Mouse (Mus musculus): Measurements from ENCODE around the gene Prmt3. TPM values are rescaled to one million over a fixed set of nuclear protein-coding genes. Genes with fewer than 3 reads are reported as not detected.

Gene Prmt3
- 14.6 and 16.2 TPM in 2 replicates for polyA plus RNA-seq (2015; fragmentation: Nextera tagmentation; extraction: Ambion mirVana)

DNA sequence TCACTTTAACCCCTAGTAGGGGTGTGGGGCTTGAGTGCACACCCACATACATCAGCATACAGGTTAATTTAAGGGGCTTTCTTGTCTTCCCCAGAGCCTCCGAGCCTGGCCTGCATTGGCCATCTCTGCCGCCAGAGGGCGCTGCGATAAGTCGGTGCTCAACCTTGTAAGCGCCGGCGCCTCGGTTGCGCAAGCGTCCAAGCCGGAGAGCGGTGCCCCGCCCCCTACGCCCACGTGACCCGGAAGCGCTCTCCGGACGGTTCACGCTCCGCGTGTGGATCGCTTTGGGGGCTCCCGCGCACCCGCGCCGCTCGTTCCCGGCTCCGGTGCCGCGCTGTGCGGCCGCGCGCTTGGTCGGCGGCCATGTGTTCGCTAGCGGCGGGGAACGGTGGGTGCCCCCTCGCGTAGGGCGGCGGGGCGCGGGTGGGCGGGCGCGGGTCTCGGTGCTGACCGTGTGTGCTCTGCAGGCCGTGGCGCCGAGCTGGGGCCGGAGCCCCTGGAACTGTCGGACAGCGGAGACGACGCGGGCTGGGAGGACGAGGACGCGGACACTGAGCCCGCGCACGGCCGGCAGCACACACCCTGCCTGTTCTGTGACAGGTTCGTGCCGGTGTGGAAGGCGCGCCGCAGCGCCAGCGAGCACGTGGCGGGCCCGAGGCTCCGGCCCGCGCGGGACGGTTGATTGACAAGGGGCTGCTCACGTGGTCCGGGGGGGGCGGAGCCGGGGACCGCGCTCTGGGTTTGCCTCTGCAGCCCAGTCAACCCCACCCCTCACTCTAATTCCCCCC lies at the start of gene Prmt3:
TSS of gene Prmt3 (plus strand) at position 233 of the 788 bp plus-strand sequence.
- H3K4me3 ChIP-seq (ENCODE audit: low read depth, low read length), result peak within 1 kb of the TSS; percentile 71
- DNase-seq (peak; percentile 99), ATAC-seq (peak; percentile 93)
- H3K4me2 ChIP-seq (ENCODE audit: low read depth, low read length), result peak within 1 kb of the TSS; percentile 97
- no peaks in the 10 kb centered on the region for H3K27me3 ChIP-seq (ENCODE audit: insufficient read depth, low read length)
- H3K4me1 ChIP-seq (ENCODE audit: insufficient read depth), result peaks cover 10% of the 10 kb centered on the region
- peaks cover 31% of the 10 kb centered on the region for H3K36me3 ChIP-seq (replicated peaks; ENCODE audit: insufficient read depth, low read length)
- H3K9me3 ChIP-seq (ENCODE audit: low read length), result no peaks in the 10 kb centered on the region
- H3K27ac ChIP-seq (ENCODE audit: low read depth), result peak within 1 kb of the TSS; percentile 67
- WGBS (ENCODE audit: insufficient replicate concordance), result 0% methylated on average over 63 of the region's 92 CpGs
- peak within 1 kb of the TSS; percentile 68 for H3K9ac ChIP-seq (replicated peaks)
- TF ChIP-seq CTCF (IDR thresholded peaks at IDR 0.05; ENCODE audit: low read depth), result peak; percentile 99
- no peak for TF ChIP-seq EP300 (IDR thresholded peaks at IDR 0.05; ENCODE audit: low read depth)

DNA sequence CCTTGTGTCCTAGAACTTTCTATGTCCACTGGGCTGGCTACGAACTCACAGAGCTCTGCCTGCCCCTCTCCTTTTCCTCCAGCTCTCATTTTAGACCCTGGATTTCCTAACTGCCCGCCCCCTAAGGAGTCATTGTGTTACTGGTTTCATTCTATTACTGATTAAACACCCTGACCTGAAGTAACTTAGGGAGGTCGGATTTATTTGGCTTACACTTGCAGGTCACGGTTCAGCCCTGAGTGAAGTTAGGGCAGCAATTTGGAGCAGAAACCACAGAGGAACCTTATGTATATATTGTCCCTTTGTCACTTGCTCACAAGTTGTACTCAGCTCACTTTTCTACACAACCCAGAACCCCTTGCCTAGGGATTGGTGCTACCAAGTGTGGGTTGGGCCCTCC lies 43.8 kb upstream of the Prmt3 start:
- Histone ChIP-seq H3K4me3 (ENCODE audit: low read depth, low read length) (no peak overlapping the region), H3K4me2 (ENCODE audit: low read depth, low read length) (no peak overlapping the region), H3K9ac (replicated peaks) (no peak overlapping the region), H3K4me1 (ENCODE audit: insufficient read depth) (peaks cover 3% of the 10 kb centered on the region; the same call in 1 of the 2 replicates), H3K27me3 (ENCODE audit: insufficient read depth, low read length) (no peaks in the 10 kb centered on the region), H3K9me3 (ENCODE audit: low read length) (no peaks in the 10 kb centered on the region), H3K36me3 (replicated peaks; ENCODE audit: insufficient read depth, low read length) (no peaks in the 10 kb centered on the region), H3K27ac (ENCODE audit: low read depth) (peak overlapping the region; percentile 7; the same call in 1 of the 2 replicates)
- TF ChIP-seq CTCF (IDR thresholded peaks at IDR 0.05; ENCODE audit: low read depth), result no peak
- TF ChIP-seq EP300 (IDR thresholded peaks at IDR 0.05; ENCODE audit: low read depth), result no peak
- ATAC-seq (peak; percentile 85), DNase-seq (no peak)
- WGBS (ENCODE audit: insufficient replicate concordance), result 48% methylated on average over 4 of the region's 4 CpGs

DNA sequence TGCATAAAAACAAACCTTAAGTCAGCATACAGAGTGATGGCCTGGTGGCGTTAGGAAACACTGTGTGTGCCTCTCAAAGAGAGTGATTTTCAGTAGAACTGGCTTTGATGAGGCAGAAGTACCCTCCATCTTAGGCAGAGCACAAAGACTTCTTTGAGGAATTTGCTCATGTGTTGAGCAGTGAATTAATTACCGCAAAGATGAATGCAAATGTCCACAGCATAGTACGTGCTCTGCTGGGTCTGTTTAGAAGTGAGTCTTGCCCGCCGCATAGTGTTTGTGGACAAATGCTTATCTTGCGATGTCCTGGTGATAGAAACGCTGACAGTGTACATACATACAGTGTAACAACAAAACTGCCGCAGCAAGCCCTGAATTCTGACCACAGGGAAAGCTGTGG lies 38.7 kb upstream of the Prmt3 start:
- DNase-seq (no peak), ATAC-seq (no peak)
- Histone ChIP-seq H3K4me1 (ENCODE audit: insufficient read depth) (no peaks in the 10 kb centered on the region; the same call in 1 of the 2 replicates), H3K27ac (ENCODE audit: low read depth) (no peak overlapping the region), H3K36me3 (replicated peaks; ENCODE audit: insufficient read depth, low read length) (no peaks in the 10 kb centered on the region), H3K9me3 (ENCODE audit: low read length) (no peaks in the 10 kb centered on the region), H3K9ac (replicated peaks) (no peak overlapping the region), H3K4me2 (ENCODE audit: low read depth, low read length) (no peak overlapping the region), H3K4me3 (ENCODE audit: low read depth, low read length) (no peak overlapping the region), H3K27me3 (ENCODE audit: insufficient read depth, low read length) (0 out of 2 replicates have a peak, but pooled peaks cover 2% of the 10 kb centered on the region)
- WGBS (ENCODE audit: insufficient replicate concordance), result 65% methylated on average over 8 of the region's 8 CpGs
- no peak for TF ChIP-seq CTCF (IDR thresholded peaks at IDR 0.05; ENCODE audit: low read depth)
- TF ChIP-seq EP300 (IDR thresholded peaks at IDR 0.05; ENCODE audit: low read depth), result no peak

- 14% methylated on average over 5 of the region's 5 CpGs for WGBS (ENCODE audit: insufficient replicate concordance)
- H3K27ac ChIP-seq (ENCODE audit: low read depth), result no peak overlapping the region
- TF ChIP-seq EP300 (IDR thresholded peaks at IDR 0.05; ENCODE audit: low read depth) (no peak), CTCF (IDR thresholded peaks at IDR 0.05; ENCODE audit: low read depth) (no peak)
- no peak for DNase-seq
- no peak overlapping the region for H3K4me3 ChIP-seq (ENCODE audit: low read depth, low read length)
- H3K27me3 ChIP-seq (ENCODE audit: insufficient read depth, low read length), result 0 out of 2 replicates have a peak, but pooled peaks cover 2% of the 10 kb centered on the region
- no peak overlapping the region for H3K9ac ChIP-seq (replicated peaks)
- H3K4me2 ChIP-seq (ENCODE audit: low read depth, low read length), result no peak overlapping the region
- no peaks in the 10 kb centered on the region for H3K4me1 ChIP-seq (ENCODE audit: insufficient read depth)
- no peak for ATAC-seq
- H3K9me3 ChIP-seq (ENCODE audit: low read length), result no peaks in the 10 kb centered on the region
- H3K36me3 ChIP-seq (replicated peaks; ENCODE audit: insufficient read depth, low read length), result no peaks in the 10 kb centered on the region
These were observed 36.7 kb upstream of the Prmt3 start for GRCm38 (mm10) chr7:49741474-49741873.

- TF ChIP-seq CTCF (IDR thresholded peaks at IDR 0.05; ENCODE audit: low read depth) (no peak), EP300 (IDR thresholded peaks at IDR 0.05; ENCODE audit: low read depth) (no peak)
- Histone ChIP-seq H3K27me3 (ENCODE audit: insufficient read depth, low read length) (0 out of 2 replicates have a peak, but pooled peaks cover 2% of the 10 kb centered on the region), H3K4me1 (ENCODE audit: insufficient read depth) (no peaks in the 10 kb centered on the region), H3K36me3 (replicated peaks; ENCODE audit: insufficient read depth, low read length) (no peaks in the 10 kb centered on the region), H3K4me3 (ENCODE audit: low read depth, low read length) (no peak overlapping the region), H3K9me3 (ENCODE audit: low read length) (no peaks in the 10 kb centered on the region), H3K27ac (ENCODE audit: low read depth) (no peak overlapping the region), H3K9ac (replicated peaks) (no peak overlapping the region), H3K4me2 (ENCODE audit: low read depth, low read length) (no peak overlapping the region)
- ATAC-seq, result no peak
- WGBS (ENCODE audit: insufficient replicate concordance), result 40% methylated on average over 10 of the region's 10 CpGs
- DNase-seq, result no peak
These were observed 36.2 kb upstream of the Prmt3 start for GRCm38 (mm10) chr7:49741923-49742322.

DNA sequence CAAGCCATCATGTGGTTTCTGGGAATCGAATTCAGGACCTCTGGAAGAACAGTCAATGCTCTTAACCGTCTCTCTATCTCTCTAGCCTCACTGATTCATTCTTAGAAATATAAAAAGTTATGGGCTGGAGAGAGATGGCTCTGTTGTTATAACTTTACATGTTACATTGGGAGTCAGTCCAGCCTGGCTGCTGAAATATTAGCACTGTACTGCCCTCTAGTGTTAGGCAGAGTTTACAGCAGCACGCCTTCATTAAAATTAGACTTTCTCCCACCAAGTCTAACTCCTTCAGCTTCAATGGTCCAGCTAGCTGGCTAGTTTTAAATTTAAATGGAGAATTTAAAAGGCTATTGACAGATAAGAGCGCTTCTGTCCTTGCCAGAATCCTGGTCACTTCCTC lies 27.0 kb upstream of the Prmt3 start:
- Histone ChIP-seq H3K9me3 (ENCODE audit: low read length) (no peaks in the 10 kb centered on the region), H3K27me3 (ENCODE audit: insufficient read depth, low read length) (0 out of 2 replicates have a peak, but pooled peaks cover 4% of the 10 kb centered on the region), H3K4me3 (ENCODE audit: low read depth, low read length) (no peak overlapping the region), H3K36me3 (replicated peaks; ENCODE audit: insufficient read depth, low read length) (no peaks in the 10 kb centered on the region), H3K9ac (replicated peaks) (no peak overlapping the region), H3K4me1 (ENCODE audit: insufficient read depth) (peaks cover 8% of the 10 kb centered on the region; the same call in 1 of the 2 replicates), H3K4me2 (ENCODE audit: low read depth, low read length) (no peak overlapping the region), H3K27ac (ENCODE audit: low read depth) (no peak overlapping the region)
- WGBS (ENCODE audit: insufficient replicate concordance), result 12% methylated on average over 4 of the region's 4 CpGs
- DNase-seq (no peak), ATAC-seq (no peak)
- peak; percentile 84 for TF ChIP-seq CTCF (IDR thresholded peaks at IDR 0.05; ENCODE audit: low read depth)
- no peak for TF ChIP-seq EP300 (IDR thresholded peaks at IDR 0.05; ENCODE audit: low read depth)
